Mouse (Mus musculus): ENCODE results near the gene Galnt17.

- TF ChIP-seq POLR2A (IDR thresholded peaks at IDR 0.05; ENCODE audit: insufficient read length, low read depth) = no peak
- no peak for TF ChIP-seq TCF12 (IDR thresholded peaks at IDR 0.05; ENCODE audit: insufficient read depth, poor library complexity, severe bottlenecking)
- no peak for TF ChIP-seq REST (IDR thresholded peaks at IDR 0.05; ENCODE audit: insufficient read depth, insufficient read length)
- no peak for TF ChIP-seq MAX (IDR thresholded peaks at IDR 0.05; ENCODE audit: low read depth)
- TF ChIP-seq CEBPB (IDR thresholded peaks at IDR 0.05; ENCODE audit: insufficient read depth, poor library complexity, severe bottlenecking) = no peak
- TF ChIP-seq POLR2AphosphoS2 (IDR thresholded peaks at IDR 0.05; ENCODE audit: insufficient read length, low read depth) = no peak
- no peak for TF ChIP-seq E2F4 (IDR thresholded peaks at IDR 0.05; ENCODE audit: insufficient read depth)
- no peak for TF ChIP-seq TCF3 (IDR thresholded peaks at IDR 0.05; ENCODE audit: insufficient read length, low read depth)
Observed at GRCm38 (mm10) chr5:131250701-131251636, 57.3 kb downstream of the Galnt17 start.

Data from myocyte (in vitro differentiated cells).